Mouse (Mus musculus) olfactory bulb, adult 2 months (tissue): Measurements from ENCODE around the gene Sdc3.

Experiments
- CTCF ChIP-seq: fragments of 200-500 bp; IDR thresholded peaks from 2 replicates; pipeline ENCODE4 v1.5.1; 2012; ENCODE audit warnings: low read depth, mild to moderate bottlenecking, low read length, moderate library complexity; ENCODE audit not compliant: insufficient read depth
- POLR2A ChIP-seq: fragments of 200-500 bp; IDR thresholded peaks from 2 replicates; pipeline ENCODE4 v1.6.1; 2012; ENCODE audit warnings: mild to moderate bottlenecking, low read depth, low read length, moderate library complexity; ENCODE audit not compliant: insufficient read depth

GRCm38 (mm10) chr4:130745561-130746306, 46.6 kb upstream of the Sdc3 start:
- no peak for TF ChIP-seq POLR2A
- TF ChIP-seq CTCF: no peak
